Mouse (Mus musculus) T-helper 2 cell (primary cell): ENCODE measurements around the gene Lnx1.

Experiments used
- in situ Hi-C: fragments of 300-600 bp; cut with MboI, MseI; formaldehyde crosslinking; loops from one replicate; pipeline ENCODE4 v1.15.1; 2025; ENCODE audit warnings: high pct_unique_total_duplicates

Gene Lnx1

GRCm38 (mm10) chr5:74702766-74703165 lies at the start of gene Lnx1:
Gene Lnx1, minus strand, starts transcription at chr5:74702912.
- in situ Hi-C loops, result no loop called here

DNA sequence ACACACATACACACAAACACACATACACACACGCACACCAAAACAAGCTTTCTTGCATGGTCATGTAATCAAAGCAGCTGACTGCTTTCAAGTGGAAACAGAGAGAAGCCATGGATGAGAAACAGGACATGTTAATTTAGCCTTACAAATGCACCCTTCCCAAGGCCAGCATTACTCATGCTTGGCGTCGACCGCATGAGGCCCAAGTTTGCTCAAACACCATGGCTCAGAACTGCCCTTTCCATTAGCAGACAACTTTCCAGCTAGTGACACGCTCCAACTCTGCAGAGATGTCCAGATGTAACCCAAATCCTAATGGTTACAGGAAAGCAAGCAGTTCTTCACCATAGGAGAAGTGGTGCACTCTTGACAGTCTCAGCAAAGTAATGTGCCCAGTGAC lies 47.8 kb upstream of the Lnx1 start:
- in situ Hi-C loops, result no loop called here

GRCm38 (mm10) chr5:74747476-74747875 lies 44.8 kb upstream of the Lnx1 start:
- in situ Hi-C loops, result no loop called here

- in situ Hi-C loops, result no loop called here
Observed at GRCm38 (mm10) chr5:74740951-74741350, 38.2 kb upstream of the Lnx1 start.

DNA sequence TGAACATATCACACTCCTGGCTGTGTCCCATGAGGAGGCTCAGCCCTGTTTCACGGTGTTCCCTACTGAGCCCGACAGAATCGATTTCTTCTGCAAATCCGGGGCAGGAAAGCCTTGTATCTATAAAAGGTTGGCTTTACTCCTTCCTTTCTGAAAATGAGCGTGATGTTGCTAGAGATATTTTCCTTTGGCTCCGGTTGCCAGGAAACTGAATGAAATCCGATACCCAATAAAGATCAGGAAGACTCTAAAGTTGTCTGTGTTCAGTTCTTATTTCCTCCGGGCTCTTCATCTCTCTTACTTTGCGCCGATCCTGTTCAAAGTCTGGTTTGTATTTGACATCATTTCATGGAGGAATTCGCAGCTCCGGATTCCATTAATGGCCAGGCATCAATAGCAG lies 36.7 kb upstream of the Lnx1 start:
- in situ Hi-C loops, result no loop called here

DNA sequence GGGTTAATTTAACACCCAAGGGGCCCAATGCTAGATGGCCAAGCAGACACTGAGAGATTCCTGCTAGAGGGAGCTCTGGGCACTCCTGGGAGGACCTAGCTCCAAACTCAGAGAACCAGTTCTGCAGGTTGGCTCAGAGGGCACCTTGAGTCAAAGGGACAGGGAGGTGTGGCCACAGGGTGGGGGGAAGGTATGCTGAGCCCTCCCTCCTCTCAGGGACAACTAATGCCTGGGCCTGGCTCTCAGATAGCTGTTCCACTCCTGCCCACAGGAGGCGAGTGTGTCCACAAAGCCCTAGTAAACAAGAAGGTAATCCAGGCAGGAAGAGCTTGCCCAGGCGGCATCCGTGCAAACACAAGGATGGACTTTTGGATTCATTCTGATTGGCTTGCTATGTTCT lies 35.6 kb upstream of the Lnx1 start:
- in situ Hi-C loops, result no loop called here

- in situ Hi-C loops, result no loop called here
Observed at GRCm38 (mm10) chr5:74733885-74734558, 31.3 kb upstream of the Lnx1 start.

DNA sequence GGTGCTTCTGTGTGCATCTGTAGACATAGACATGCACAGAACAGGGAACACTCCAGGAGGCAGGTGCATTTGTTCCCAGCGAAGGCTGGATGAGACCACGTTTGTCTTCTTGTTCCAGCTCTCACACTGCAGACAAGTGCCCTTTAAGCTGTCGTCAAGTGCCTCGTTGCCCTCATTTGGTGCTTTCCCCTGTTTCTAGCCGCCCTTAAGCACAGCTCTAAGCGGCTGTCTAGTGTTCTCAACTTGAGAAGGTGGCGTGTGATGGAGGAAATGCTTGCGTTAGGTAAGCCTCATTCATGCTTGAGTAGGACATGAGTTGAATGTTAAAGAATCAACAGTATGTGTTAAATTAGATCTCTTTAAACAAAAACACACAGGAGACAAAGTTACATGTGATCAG lies 29.9 kb upstream of the Lnx1 start:
- in situ Hi-C loops, result no loop called here

GRCm38 (mm10) chr5:74730601-74731000 lies 27.9 kb upstream of the Lnx1 start:
- in situ Hi-C loops, result no loop called here

- in situ Hi-C loops, result no loop called here
Observed at GRCm38 (mm10) chr5:74729567-74729966, 26.9 kb upstream of the Lnx1 start.

DNA sequence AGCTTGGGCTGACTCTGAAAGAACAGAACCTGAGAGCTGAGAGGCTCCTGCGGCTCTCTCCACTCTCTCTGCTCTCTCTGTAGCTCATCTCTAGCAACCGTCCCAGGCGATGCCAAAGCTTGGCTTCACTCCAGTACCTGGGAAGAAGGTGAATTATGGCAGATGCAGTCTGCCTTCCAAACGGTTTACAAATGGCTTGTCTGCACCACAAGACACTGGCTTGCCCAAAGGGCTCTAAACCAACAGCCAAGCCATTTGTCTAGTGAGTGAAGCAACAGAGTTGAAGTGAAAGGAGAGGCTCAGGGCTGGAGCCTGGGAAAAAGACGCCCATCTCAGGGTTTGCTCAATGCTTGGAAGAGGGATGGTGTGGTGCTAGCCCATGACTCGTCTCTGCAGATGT lies 25.5 kb upstream of the Lnx1 start:
- in situ Hi-C loops, result no loop called here

- in situ Hi-C loops, result no loop called here
Observed at GRCm38 (mm10) chr5:74727319-74727718, 24.6 kb upstream of the Lnx1 start.

- in situ Hi-C loops, result no loop called here
Observed at GRCm38 (mm10) chr5:74725541-74725940, 22.8 kb upstream of the Lnx1 start.

DNA sequence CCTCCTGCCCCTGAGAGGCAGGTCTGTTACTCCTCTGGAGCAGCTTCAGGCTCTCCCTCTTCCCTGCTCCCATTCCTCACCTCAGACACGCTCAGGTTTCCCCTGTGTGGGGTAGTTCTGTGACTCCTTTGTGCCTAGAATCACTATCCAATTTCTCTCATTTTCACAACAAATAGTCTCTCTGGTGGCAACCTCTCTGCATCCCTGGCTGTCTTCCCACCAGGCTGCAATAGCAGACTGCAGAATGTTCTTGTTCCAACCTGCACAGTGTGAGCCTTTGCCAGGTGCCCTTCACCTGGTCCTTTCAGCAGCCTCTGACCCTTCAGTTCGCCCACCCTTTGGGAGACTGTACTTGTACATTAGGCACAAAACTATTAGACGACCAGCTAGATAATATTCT lies 19.1 kb upstream of the Lnx1 start:
- in situ Hi-C loops, result no loop called here

DNA sequence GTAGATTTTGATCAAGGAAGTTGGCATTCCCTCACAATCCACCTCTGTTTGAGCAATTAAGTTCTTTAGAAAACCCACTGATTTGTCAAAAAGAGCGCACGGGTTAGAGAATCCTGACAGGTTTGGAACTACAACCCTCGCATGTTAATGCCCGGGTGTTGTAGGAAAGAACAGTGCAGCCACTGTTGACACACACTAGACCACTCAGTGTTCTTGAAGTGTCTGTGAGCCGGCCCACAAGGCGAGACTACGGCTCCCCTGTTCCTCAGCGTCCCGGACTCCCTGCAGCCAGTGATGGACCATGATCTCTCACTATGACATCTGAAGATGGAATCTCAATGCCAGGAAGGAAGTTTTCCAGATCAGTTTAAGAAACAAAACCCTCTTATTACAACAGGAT lies 17.9 kb upstream of the Lnx1 start:
- in situ Hi-C loops, result no loop called here

- in situ Hi-C loops, result no loop called here
Observed at GRCm38 (mm10) chr5:74716165-74716564, 13.5 kb upstream of the Lnx1 start.

DNA sequence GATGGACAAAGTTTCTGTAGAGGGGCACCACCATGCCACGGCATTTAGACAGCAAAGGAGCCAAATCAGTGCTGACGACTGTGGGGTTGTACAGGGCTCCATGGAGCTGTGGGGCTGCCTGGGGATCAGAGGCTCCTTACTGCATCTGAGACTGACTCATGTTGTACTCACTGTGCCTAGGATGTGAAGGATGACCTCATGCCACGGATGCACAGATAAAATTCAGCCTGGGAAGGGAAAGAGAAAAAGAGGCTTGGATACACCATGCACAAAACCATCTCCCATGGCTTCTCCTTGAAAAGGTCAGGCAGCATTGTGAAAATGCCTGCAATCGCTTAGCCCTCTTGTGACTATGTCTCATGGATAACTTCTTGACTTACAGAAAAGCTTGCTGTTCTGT lies 10.1 kb upstream of the Lnx1 start:
- in situ Hi-C loops, result no loop called here

DNA sequence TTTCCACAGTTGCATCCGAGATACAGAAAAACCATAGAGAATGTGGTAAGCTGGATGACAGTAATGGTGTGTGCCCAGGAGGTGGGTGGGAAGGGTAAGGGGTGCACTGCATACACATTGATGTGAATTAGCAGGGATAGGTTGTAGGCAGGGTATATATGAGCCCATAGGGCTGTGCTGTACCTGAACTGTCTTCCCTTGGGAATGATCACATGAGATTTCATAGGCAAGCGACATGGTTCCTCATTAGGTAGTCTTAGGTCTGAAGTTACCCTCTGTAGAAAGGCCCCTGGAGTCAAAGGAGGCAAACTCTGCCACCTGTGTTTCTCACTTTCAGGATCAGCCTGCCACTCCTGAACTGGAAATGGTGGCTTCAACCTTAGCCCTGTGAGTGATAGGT lies 9.3 kb upstream of the Lnx1 start:
- in situ Hi-C loops, result no loop called here

GRCm38 (mm10) chr5:74711056-74711455 lies 8.3 kb upstream of the Lnx1 start:
- in situ Hi-C loops, result no loop called here

GRCm38 (mm10) chr5:74710181-74710580 lies 7.5 kb upstream of the Lnx1 start:
- in situ Hi-C loops, result no loop called here

DNA sequence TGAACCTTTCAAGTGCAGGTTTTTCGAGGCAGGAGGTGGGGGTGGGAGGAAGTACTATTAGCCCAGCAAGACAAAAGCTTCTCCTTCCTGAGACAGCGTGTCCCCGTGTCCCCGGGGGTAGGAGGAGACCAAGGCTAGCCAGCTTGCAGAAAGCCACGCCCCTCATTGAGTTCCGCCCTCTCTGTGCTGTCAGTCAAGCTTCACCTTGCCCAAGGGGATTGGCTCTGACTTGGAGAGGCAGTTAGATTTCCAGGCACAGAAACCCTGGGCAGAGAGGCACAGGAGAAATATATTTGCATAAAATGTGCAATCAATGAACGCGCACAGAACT lies 1.7 kb upstream of the Lnx1 start:
- in situ Hi-C loops, result no loop called here

DNA sequence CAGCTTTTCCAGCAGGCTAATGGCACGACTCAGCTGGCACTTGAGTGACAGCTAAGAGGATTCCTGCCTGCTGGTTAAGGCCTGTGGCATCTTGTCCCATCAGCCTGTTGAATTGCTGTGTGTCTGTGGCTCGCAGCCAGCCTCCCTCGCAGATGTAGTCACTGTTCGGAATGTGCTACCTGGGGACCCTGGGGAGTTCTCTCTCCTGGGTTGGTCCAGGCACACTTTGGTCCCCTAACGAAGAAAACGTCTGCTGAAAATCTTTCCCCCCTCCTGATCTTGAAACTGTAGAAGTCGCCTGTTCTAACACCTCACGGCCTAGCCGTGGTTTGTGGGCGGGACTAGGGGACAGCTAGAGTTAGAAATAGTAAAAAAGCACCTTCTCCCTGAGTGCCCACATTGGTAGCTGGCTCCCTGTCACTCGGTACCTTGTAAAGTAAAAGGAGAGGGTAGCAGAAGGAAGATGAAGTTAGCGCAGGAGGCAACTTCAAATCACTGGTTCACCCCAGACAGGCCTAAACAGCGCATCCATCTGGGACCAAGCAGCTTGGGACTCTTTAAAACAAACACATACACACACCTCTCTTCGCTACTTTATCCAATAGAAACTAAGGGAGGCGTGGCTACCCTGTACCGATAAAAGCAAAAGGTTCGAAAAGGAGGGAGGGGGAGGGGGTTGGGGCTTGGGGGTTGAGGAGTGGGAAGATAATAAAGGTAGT lies 1.2 kb upstream of the Lnx1 start:
- in situ Hi-C loops, result no loop called here

DNA sequence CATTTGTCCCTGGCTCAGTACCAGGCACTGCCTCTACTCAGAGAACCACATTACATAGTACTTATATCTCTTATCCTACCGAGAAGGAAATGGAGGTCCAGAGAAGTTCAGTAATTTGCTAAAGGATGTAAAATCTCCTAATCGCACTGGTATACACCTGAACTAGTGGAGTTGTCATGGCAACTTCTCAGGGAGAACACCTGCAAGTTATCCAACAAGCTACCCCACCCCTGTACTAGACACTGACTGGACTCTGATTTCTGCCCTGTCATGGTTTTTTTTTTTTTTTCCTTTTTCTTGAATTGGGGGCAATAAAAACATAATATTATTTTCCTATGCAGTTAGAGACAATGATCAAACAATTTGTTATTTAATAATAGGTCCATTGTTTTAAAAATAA lies 1.8 kb downstream of the Lnx1 start:
- in situ Hi-C loops, result no loop called here

GRCm38 (mm10) chr5:74699673-74700072 lies 3.0 kb downstream of the Lnx1 start:
- in situ Hi-C loops, result no loop called here
